In the genomic region with DNA sequence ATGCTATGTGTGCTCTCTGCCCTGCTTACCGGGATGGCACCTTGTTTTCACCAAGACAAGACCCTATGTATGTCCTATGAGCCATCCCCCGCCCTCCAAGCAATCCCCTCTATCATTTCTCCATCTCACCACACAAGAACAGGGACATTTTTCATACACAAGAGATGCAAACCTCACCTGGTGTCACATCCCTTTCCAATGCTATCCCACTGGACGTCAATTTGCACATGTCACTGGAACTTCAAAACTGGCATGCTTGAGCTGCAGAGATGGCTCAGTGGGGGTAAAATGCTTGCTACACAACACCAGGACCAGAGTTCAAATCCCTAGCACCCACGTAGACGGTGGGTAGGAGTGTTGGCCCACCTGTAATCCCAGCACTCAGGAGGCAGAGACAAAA, we compare ENCODE assay signal across 29 mouse cellular contexts. TPM values are rescaled to one million over a fixed set of nuclear protein-coding genes. Genes with fewer than 3 reads are reported as not detected.
"Had no signal": no experiment of that assay in that cellular context is flagged by ENCODE, and none has a peak within 500 bp of the region (broad histone marks: within the 10 kb centered on the region; RNA-seq: fewer than 3 reads in every experiment).

No protein-coding gene starts in this region.

- ATAC-seq: forebrain, embryonic 13.5 days; forebrain, embryonic 14.5 days; forebrain, embryonic 15.5 days; forebrain, embryonic 16.5 days; forebrain, postnatal 0 days had no signal

- H3K4me3 ChIP-seq: embryonic facial prominence, embryonic 10.5 days; embryonic facial prominence, embryonic 12.5 days; embryonic facial prominence, embryonic 13.5 days; embryonic facial prominence, embryonic 15.5 days; erythroblast, embryonic 14.5 days; forebrain, embryonic 10.5 days; forebrain, embryonic 12.5 days; forebrain, embryonic 13.5 days; forebrain, embryonic 15.5 days; gastrocnemius, adult 2 months; heart, adult 2 months had no signal

- H3K9me3 ChIP-seq: embryonic facial prominence, embryonic 10.5 days; embryonic facial prominence, embryonic 12.5 days; embryonic facial prominence, embryonic 13.5 days; embryonic facial prominence, embryonic 15.5 days; forebrain, embryonic 10.5 days; forebrain, embryonic 12.5 days; forebrain, embryonic 13.5 days; forebrain, embryonic 15.5 days had no signal

- H3K27me3 ChIP-seq: embryonic facial prominence, embryonic 12.5 days; embryonic facial prominence, embryonic 13.5 days; embryonic facial prominence, embryonic 15.5 days; forebrain, embryonic 12.5 days; forebrain, embryonic 13.5 days; forebrain, embryonic 15.5 days had no signal

- H3K4me2 ChIP-seq: embryonic facial prominence, embryonic 12.5 days; embryonic facial prominence, embryonic 13.5 days; embryonic facial prominence, embryonic 15.5 days; forebrain, embryonic 12.5 days; forebrain, embryonic 13.5 days; forebrain, embryonic 15.5 days had no signal

- DNase-seq: cerebellum, adult 8-10 months; cerebellum, adult 9-10 months; cerebellum, adult 9-11 months; cerebellum, postnatal 10 days; cerebellum, postnatal 14 days; cerebellum, postnatal 25 days; cerebellum, postnatal 36 days; embryo, embryonic 11 days; forebrain, postnatal 0 days; gastrocnemius, adult 2 months; gastrocnemius, postnatal 10 days; gastrocnemius, postnatal 14 days; gastrocnemius, postnatal 25 days; gastrocnemius, postnatal 36 days; heart, adult 11 months; heart, adult 18-20 months; heart, adult 2 months had no signal

- H3K27ac ChIP-seq: embryonic facial prominence, embryonic 10.5 days; embryonic facial prominence, embryonic 12.5 days; embryonic facial prominence, embryonic 13.5 days; embryonic facial prominence, embryonic 15.5 days; forebrain, embryonic 10.5 days; forebrain, embryonic 12.5 days; forebrain, embryonic 13.5 days; forebrain, embryonic 15.5 days; gastrocnemius, adult 2 months; heart, adult 2 months had no signal

- H3K9ac ChIP-seq: embryonic facial prominence, embryonic 12.5 days; embryonic facial prominence, embryonic 13.5 days; embryonic facial prominence, embryonic 15.5 days; forebrain, embryonic 12.5 days; forebrain, embryonic 15.5 days had no signal

RNA-seq across cellular contexts. Expression of a gene that starts 41.6 kb away (rescaled TPM):
- polyA plus RNA-seq: forebrain, embryonic 11.5 days had no signal
